Mouse (Mus musculus) adrenal gland, postnatal 36 days (tissue): ENCODE measurements at regions not wholly inside any gene's neighbourhood (a gene's known extent, or its start where the extent isn't known, plus 50 kb on each side); places are given as distances from the start of the nearest gene placed in this dataset.

Experiments used
- DNase-seq, 2 experiments: peaks; one replicate each; pipeline ENCODE4 v3.0.0; 2021; ENCODE audit warnings: mixed read lengths in 1 of 2

- no peak for DNase-seq
These were observed 99.0 kb upstream of the Sdk2 start for GRCm38 (mm10) chr11:114165656-114166362.

GRCm38 (mm10) chr11:114152716-114153115 lies 85.9 kb upstream of the Sdk2 start:
- peak; percentile 11 to 33 for DNase-seq

- no peak for DNase-seq
These were observed 79.5 kb upstream of the Sdk2 start for GRCm38 (mm10) chr11:114146334-114146733.

- DNase-seq: no peak
These were observed 62.4 kb upstream of the Sdk2 start for GRCm38 (mm10) chr11:114129270-114129669.

GRCm38 (mm10) chr11:114128841-114129240 lies 62.0 kb upstream of the Sdk2 start:
- no peak for DNase-seq

GRCm38 (mm10) chr11:114127426-114127825 lies 60.6 kb upstream of the Sdk2 start:
- DNase-seq: no peak

- DNase-seq: peak; percentile 11 to 40
These were observed 55.3 kb upstream of the Sdk2 start for GRCm38 (mm10) chr11:114122175-114122574.

GRCm38 (mm10) chr11:114119135-114119534 lies 52.3 kb upstream of the Sdk2 start:
- DNase-seq: no peak
